ENCODE assay signal across 17 mouse cellular contexts in the genomic region with DNA sequence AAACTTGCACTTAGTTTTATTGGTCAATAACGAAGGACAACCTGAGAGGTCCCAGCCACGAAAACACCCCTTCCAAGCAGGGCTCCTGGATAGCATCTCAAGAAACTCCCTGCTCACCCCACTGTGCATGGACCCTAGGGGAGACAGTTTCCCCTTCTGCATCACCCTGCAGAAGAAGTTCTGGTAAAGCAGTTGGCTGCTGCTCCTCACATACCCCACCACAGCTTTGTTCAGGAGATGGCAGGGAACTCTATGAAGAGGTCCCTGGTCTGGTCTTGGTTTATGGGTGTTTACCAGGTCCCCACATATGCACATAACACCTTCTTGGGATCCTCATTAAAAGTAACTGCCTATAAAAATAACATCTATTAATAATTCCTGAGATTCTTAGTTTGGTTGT. TPM values are rescaled to one million over a fixed set of nuclear protein-coding genes. Genes with fewer than 3 reads are reported as not detected.
"Had no signal": no experiment of that assay in that cellular context is flagged by ENCODE, and none has a peak within 500 bp of the region (broad histone marks: within the 10 kb centered on the region; RNA-seq: fewer than 3 reads in every experiment).

No protein-coding gene starts in this region.

- H3K4me3 ChIP-seq: neural tube, embryonic 13.5 days; neural tube, embryonic 15.5 days; stomach, embryonic 15.5 days had no signal

- H3K27me3 ChIP-seq: neural tube, embryonic 13.5 days; stomach, embryonic 15.5 days had no signal

- H3K4me1 ChIP-seq: stomach, embryonic 15.5 days had no signal

- H3K27ac ChIP-seq: neural tube, embryonic 13.5 days; neural tube, embryonic 15.5 days; stomach, embryonic 15.5 days; stomach, postnatal 0 days had no signal

- H3K9me3 ChIP-seq: neural tube, embryonic 13.5 days; neural tube, embryonic 15.5 days; stomach, embryonic 15.5 days had no signal

- DNase-seq: retina, postnatal 1 day; right cerebral cortex, adult 18-20 months; right cerebral cortex, postnatal 14 days; right cerebral cortex, postnatal 25 days; right cerebral cortex, postnatal 4 days; spleen, adult 18-20 months; thymus, adult 18-20 months; thymus, adult 2 months; thymus, postnatal 14 days; thymus, postnatal 25 days; thymus, postnatal 36 days; thymus, postnatal 4 days had no signal

- H3K36me3 ChIP-seq: neural tube, embryonic 13.5 days; neural tube, embryonic 15.5 days; stomach, embryonic 15.5 days had no signal

RNA-seq across cellular contexts. Expression of a gene that starts 11.4 kb away (rescaled TPM):
- total RNA-seq: neutrophil, adult 5-6 weeks had no signal
